Mouse (Mus musculus): ENCODE data around the gene Cluap1.

GRCm38 (mm10) chr16:3965534-3965933 is 56.9 kb downstream of the Cluap1 start:
- TF ChIP-seq CTCF (IDR thresholded peaks at IDR 0.05; ENCODE audit: low read depth, low read length), result no peak
- no peak for TF ChIP-seq POLR2A (IDR thresholded peaks at IDR 0.05; ENCODE audit: insufficient read depth, low read length)
- no peak for TF ChIP-seq EP300 (IDR thresholded peaks at IDR 0.05; ENCODE audit: insufficient read depth, low read depth, low read length)
